Mouse (Mus musculus): ENCODE measurements around the gene Piezo1.

Piezo1 gene

GRCm38 (mm10) chr8:122569996-122570395, 18.9 kb upstream of the Piezo1 start:
- DNase-seq (ENCODE audit: low spot score in 2 of 2) = no peak

- DNase-seq (ENCODE audit: low spot score in 2 of 2) = no peak
Measured at GRCm38 (mm10) chr8:122569329-122569728, 18.2 kb upstream of the Piezo1 start.

- no peak for DNase-seq (ENCODE audit: low spot score in 2 of 2)
Measured at GRCm38 (mm10) chr8:122568881-122569309, 17.8 kb upstream of the Piezo1 start.

DNA sequence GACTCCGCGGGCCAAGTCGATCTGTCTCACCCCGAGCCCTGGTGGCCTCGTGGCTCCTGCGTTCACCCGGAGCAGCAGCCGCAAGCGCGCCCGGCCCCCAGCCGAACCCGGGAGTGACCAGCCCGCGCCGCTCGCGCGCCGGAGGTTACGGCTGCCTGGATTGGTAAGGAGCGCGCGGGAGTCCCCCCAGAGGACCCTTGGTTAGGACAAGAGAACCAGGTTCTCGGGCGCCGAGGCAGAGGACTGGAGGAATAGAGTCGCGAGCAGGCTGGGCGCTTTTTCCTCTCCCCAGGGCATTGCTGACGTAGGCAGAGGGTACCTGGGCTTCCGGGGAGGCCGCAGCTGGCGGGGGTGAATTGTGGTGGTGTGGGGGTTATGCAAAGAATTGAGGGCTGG, 17.0 kb upstream of the Piezo1 start:
- DNase-seq (ENCODE audit: low spot score in 2 of 2) = no peak

GRCm38 (mm10) chr8:122567361-122568108, 16.4 kb upstream of the Piezo1 start, which contains the start of gene Cdt1:
Gene Cdt1, plus strand, starts transcription at chr8:122568015.
- DNase-seq (ENCODE audit: low spot score in 2 of 2) = peak; percentile 88 to 95

GRCm38 (mm10) chr8:122566766-122567165, 15.6 kb upstream of the Piezo1 start:
- DNase-seq (ENCODE audit: low spot score in 2 of 2) = peak in 1 of 2 experiments; percentile 55

- DNase-seq (ENCODE audit: low spot score in 2 of 2) = no peak
Measured at GRCm38 (mm10) chr8:122564363-122565352, 13.5 kb upstream of the Piezo1 start.

- DNase-seq (ENCODE audit: low spot score in 2 of 2) = no peak
Measured at GRCm38 (mm10) chr8:122561199-122561598, 10.1 kb upstream of the Piezo1 start.

DNA sequence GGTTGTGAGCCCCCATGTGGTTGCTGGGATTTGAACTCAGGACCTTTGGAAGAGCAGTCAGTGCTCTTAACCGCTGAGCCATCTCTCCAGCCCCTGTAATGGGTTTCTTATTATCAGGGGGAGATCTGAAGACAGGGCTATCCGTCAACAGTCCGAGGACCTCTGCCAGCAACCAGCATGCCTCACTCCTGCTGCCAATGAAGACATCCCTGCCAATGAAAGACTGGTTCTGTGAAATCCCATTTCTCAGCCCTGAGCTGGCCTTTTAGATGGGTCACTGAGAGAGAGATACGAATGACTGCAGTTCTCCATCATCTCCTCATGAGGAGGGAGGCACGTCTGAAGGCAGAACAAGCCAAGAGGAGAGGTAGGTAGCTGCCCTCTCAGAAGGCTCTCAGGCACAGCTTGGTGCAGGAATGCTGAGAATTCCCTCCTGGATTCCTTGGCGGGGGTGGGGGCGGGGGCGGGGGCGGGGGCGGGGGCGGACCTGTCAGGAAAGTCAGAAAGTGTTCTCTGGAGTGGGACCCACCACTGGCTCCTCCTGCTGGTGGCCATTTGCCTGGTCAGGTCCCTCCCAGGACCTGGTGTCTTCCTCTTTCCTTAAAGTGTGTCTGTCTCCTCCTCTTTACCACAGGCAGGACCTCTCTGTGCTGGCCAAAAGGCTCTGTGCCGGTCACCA, 7.7 kb upstream of the Piezo1 start:
- peak in 1 of 2 experiments; percentile 47 for DNase-seq (ENCODE audit: low spot score in 2 of 2)

- DNase-seq (ENCODE audit: low spot score in 2 of 2) = no peak
Measured at GRCm38 (mm10) chr8:122557248-122558038, 6.3 kb upstream of the Piezo1 start.

DNA sequence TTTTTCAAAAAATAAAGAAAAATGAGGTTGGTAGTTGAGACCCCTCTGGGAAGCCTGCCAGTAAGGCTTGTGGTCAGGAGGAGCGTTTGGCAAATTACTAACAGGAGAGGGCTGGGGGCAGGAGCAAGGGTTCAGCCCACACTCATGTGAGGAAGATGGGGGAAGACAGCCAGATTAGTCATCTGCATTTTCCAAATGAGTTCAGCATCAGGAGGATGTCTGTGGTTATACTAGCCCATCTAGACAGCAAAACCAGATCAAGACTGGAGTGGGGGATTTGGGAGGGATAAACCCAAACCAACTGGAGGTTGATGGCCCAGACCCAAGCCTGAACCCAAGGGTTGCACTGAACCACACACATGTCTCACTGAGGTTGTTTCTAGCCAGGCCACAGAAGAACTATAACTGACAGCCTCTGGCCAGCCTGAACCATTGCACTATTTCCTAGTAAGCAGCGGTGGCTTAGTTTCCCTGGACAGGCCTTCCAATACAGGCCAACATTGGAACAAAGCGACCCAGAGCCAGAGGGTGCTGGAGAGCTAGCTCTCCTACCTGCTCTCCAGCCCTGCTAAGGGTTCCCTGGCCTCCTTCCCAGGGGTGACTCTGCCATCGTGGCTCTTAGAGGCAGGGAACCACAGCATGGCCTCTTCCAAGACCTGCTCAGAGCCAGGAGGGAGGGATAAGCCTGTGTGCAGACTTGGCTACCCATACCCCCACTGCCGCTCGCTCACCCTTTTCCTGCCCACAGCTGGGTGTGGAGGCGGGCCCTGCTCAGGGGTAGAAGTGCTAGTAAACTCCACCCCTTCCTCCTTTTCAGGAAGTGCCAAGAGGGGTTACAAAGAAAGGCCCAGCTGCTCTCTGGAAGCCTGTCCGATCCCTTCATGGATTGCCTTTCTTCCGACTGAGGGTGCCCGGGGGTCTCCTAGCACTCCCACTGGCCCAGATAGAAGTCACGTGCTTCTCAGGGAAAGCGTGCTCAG, 5.2 kb upstream of the Piezo1 start:
- DNase-seq (ENCODE audit: low spot score in 2 of 2) = no peak

DNA sequence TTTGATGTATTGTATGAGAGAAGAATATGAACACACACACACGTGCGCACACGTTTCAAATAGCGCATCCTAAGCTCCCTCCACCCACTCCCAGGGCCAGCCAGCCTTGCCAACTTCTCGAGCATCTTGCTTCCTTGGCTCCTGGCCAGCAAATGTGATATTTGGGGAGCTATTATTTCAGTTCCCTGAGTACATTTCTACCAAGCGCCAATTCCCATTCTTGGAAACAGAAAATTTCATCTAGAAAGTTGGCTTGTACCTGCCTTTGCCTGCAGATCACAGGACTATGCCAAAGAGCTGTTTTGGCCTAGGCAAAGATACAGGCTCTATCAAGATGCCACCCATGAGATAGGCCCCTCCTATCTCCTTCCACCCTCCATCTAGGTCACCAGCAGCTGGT, 3.7 kb upstream of the Piezo1 start:
- DNase-seq (ENCODE audit: low spot score in 2 of 2) = no peak

GRCm38 (mm10) chr8:122550995-122551264, 199 bp downstream of the Piezo1 start:
- no peak for DNase-seq (ENCODE audit: low spot score in 2 of 2)

DNA sequence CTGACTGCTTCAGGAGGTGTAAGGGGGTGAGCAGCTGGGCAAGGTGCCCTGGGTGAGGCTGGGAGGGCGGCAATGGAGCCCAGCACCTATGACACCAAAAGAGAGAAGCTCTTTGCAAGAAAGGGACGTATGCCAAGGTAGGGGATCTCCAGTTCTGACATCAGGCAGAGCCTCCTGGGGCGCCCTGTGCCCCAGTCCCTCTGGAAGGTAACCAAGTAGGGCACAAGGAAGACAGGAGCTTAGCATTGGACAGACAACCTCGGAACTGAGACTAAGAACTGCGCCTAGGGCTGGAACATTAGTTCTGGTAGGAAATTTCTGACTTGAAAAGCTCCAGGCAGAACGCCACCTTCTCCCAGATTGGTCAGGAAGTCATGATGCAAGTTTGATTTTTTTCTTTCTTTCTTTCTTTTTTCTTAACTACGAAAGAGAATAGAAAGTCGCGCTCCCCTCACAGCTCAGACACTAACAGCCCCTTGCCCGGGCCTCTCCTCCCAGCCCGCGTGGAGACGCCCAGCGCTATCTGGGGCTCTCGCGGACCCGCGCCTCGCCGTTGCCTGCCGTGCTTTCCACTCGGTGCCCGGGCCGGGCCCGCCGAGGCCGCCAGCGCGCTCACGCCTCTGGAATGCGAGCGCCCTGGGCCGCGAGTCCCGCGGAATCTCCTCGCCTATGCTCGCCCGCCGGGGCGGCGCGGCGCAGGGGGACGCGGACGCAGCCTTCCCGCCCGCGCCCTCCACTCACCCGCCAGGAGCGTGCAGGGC, 715 bp downstream of the Piezo1 start:
- DNase-seq (ENCODE audit: low spot score in 2 of 2) = no peak

GRCm38 (mm10) chr8:122548891-122549439, 2.2 kb downstream of the Piezo1 start:
- no peak for DNase-seq (ENCODE audit: low spot score in 2 of 2)

GRCm38 (mm10) chr8:122548331-122548730, 2.8 kb downstream of the Piezo1 start:
- no peak for DNase-seq (ENCODE audit: low spot score in 2 of 2)

GRCm38 (mm10) chr8:122547815-122548214, 3.3 kb downstream of the Piezo1 start:
- DNase-seq (ENCODE audit: low spot score in 2 of 2) = no peak

DNA sequence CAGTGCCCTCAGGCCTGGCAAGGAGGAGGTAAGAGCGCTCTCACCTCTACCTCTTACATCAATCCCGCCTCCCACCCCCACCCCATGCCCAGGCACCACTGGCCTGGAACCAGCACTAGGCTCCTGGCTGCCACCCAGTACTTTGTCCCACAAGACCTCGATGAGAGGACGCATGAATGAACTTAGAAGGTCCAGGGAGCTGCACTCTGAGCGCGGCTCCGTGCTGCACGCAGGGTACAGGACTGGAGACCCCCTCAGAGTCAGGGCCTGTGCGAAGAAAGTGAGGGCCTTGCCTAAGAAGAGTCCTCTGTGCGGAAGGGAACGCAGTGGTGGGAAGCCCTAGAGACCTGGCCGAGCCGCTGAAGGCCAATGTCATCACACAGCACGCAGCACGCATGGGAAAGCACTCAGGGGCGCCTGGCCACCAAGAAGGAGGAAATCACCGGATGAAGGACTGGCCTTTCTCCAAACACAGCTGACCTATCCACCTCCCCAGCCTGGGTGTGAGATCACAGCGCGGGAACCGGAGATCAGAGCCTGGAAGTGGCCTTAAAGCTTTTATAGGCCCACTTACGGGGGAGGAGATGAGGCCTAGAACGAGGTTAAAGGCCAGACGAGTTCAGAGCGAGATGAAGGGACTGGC, 4.2 kb downstream of the Piezo1 start:
- DNase-seq (ENCODE audit: low spot score in 2 of 2) = no peak

All from cerebellum, postnatal 4 days (tissue).